Mouse (Mus musculus) bone marrow macrophage, adult 2 months (primary cell): Measurements from ENCODE around the gene Qpctl.

ENCODE experiments used
- CTCF ChIP-seq: IDR thresholded peaks from 2 replicates; pipeline ENCODE4 v1.5.1; 2012; ENCODE audit warnings: low read depth, mild to moderate bottlenecking, low read length, moderate library complexity
- POLR2A ChIP-seq: IDR thresholded peaks from 2 replicates; pipeline ENCODE4 v1.6.1; 2012; ENCODE audit warnings: mild to moderate bottlenecking, low read depth, low read length, borderline replicate concordance

GRCm38 (mm10) chr7:19155825-19156475 lies 6.9 kb upstream of the Qpctl start:
- TF ChIP-seq CTCF (peak; percentile 17; the same call in 1 of the 2 replicates), POLR2A (no peak)
